Mouse (Mus musculus) adrenal gland, adult 8-10 months (tissue): ENCODE results near the gene B3gnt6. TPM values are rescaled to one million over a fixed set of nuclear protein-coding genes. Genes with fewer than 3 reads are reported as not detected.

Source experiments
- DNase-seq: peaks from one replicate; pipeline ENCODE4 v3.0.0; 2022
- total RNA-seq, 4 experiments: library from RNA; stranded (reverse); gene quantifications; 2 replicates each; pipeline ENCODE4 v1.2.4; 2022

Gene B3gnt6
- total RNA-seq, 4 experiments from 2014 or later: 0.37 to 12.5 (median 6.0) TPM; not detected in 1

- no peak for DNase-seq
Observed at GRCm38 (mm10) chr7:98148721-98149407, 50.4 kb downstream of the B3gnt6 start.

- peak; percentile 75 for DNase-seq
Observed at GRCm38 (mm10) chr7:98147766-98148165, 51.5 kb downstream of the B3gnt6 start.

DNA sequence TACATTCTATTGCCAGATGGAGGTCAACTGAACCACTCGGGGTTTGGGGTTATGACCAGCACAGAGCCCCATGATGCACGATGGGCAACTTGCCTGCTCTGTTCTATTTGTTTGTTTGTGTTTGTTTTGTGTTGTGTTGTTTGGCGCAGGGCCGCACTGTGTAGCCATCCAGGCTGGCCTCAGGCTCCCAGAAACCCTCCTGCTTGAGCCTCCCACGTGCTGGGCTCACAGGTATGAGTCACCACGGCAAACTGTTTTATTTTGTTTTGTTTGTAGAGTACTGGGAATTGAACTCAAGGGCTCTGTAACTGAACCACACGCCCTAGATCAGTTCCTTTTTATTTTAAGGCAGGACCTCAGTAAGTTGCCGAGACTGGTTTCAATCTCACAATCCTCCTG, 52.8 kb downstream of the B3gnt6 start:
- DNase-seq: no peak

- DNase-seq: no peak
Observed at GRCm38 (mm10) chr7:98145842-98146446, 53.3 kb downstream of the B3gnt6 start.

GRCm38 (mm10) chr7:98145402-98145801, 53.9 kb downstream of the B3gnt6 start, which contains the start of gene Omp:
Omp (minus strand) TSS chr7:98145502.
- no peak for DNase-seq

- no peak for DNase-seq
Observed at GRCm38 (mm10) chr7:98142648-98143047, 56.6 kb downstream of the B3gnt6 start.

Other genes with a start within 250 kb of the B3gnt6 start
- gene Myo7a, start 80.0 kb downstream of the B3gnt6 start, total RNA-seq: 100 to 1,000 TPM; 160 to 412 (median 278) TPM
- gene Omp, start 54.0 kb downstream of the B3gnt6 start, total RNA-seq: 1 to 10 TPM in 2 of 4 experiments, under 1 TPM in 2; 0.40 to 1.4 (median 0.94) TPM
- gene Capn5, start 21.2 kb downstream of the B3gnt6 start, total RNA-seq: 10 to 100 TPM in 2 of 4 experiments, 1 to 10 TPM in 2; 6.8 to 11.1 (median 9.8) TPM
- 10 to 100 TPM; 15.1 to 32.7 (median 18.5) TPM for gene Acer3, start 121.7 kb upstream of the B3gnt6 start, total RNA-seq
- gene Tsku, start 161.8 kb upstream of the B3gnt6 start, total RNA-seq: 10 to 100 TPM; 18.2 to 42.9 (median 31.6) TPM
- not detected for gene Gucy2d, start 240.9 kb upstream of the B3gnt6 start, total RNA-seq